Mouse (Mus musculus) limb, embryonic 12.5 days (tissue): Measurements from ENCODE around the gene Neurog1. TPM values are rescaled to one million over a fixed set of nuclear protein-coding genes. Genes with fewer than 3 reads are reported as not detected.

Experiments
- ATAC-seq: fragments of 200-750 bp; cut with Nextera tagmentation; 2 replicates; pipeline ENCODE4 v1.8.0; 2017; ENCODE audit warnings: low read depth, moderate TSS enrichment; ENCODE audit not compliant: insufficient number of reproducible peaks, insufficient read depth, low FRiP score, low TSS enrichment
- H3K27ac ChIP-seq: fragments of 300-500 bp; sonication (generic); 2 replicates; pipeline ENCODE4 v1.5.1; 2016; ENCODE audit warnings: mild to moderate bottlenecking, moderate library complexity
- H3K27me3 ChIP-seq: fragments of 300-500 bp; sonication (generic); 2 replicates; pipeline ENCODE4 v1.6.1; 2016; ENCODE audit warnings: mild to moderate bottlenecking, moderate library complexity
- H3K36me3 ChIP-seq: fragments of 300-500 bp; sonication (generic); 2 replicates; pipeline ENCODE4 v1.6.1; 2016; ENCODE audit warnings: mild to moderate bottlenecking, moderate library complexity
- H3K4me1 ChIP-seq: fragments of 300-500 bp; sonication (generic); replicated peaks from 2 replicates; pipeline ENCODE4 v1.6.1; 2016
- H3K4me2 ChIP-seq: fragments of 300-500 bp; sonication (generic); 2 replicates; pipeline ENCODE4 v1.6.1; 2016; ENCODE audit warnings: mild to moderate bottlenecking, moderate library complexity
- H3K4me3 ChIP-seq: fragments of 300-500 bp; sonication (generic); replicated peaks from 2 replicates; pipeline ENCODE4 v1.5.1; 2016; ENCODE audit warnings: mild to moderate bottlenecking
- H3K9ac ChIP-seq: fragments of 300-500 bp; sonication (generic); replicated peaks from 2 replicates; pipeline ENCODE4 v1.6.1; 2016; ENCODE audit warnings: mild to moderate bottlenecking, moderate library complexity
- H3K9me3 ChIP-seq: fragments of 300-500 bp; sonication (generic); 2 replicates; pipeline ENCODE4 v1.6.1; 2016; ENCODE audit warnings: mild to moderate bottlenecking, moderate library complexity
- WGBS: fragments of 180-500 bp; shearing (Covaris S2); methylation state at CpG from one replicate; pipeline ENCODE4 v1.1.7; 2016; 5-methylcytosine and 5-hydroxymethylcytosine counted together
- polyA plus RNA-seq: library from polyadenylated mRNA; unstranded; fragments of >200 nt; fragmentation: Nextera tagmentation; extraction: Ambion mirVana; gene quantifications from 2 replicates; pipeline ENCODE4 v1.2.1, GENCODE M21; 2016

The Neurog1 gene
- polyA plus RNA-seq, 1 experiment from 2014 or later: not detected

- Histone ChIP-seq H3K4me3 (no peak overlapping the region), H3K9me3 (no peaks in the 10 kb centered on the region), H3K27ac (no peak overlapping the region), H3K36me3 (no peaks in the 10 kb centered on the region), H3K4me2 (no peak overlapping the region), H3K4me1 (no peaks in the 10 kb centered on the region), H3K27me3 (0 out of 2 replicates have a peak, but pooled peaks cover under 1% of the 10 kb centered on the region), H3K9ac (no peak overlapping the region)
- WGBS: 79% methylated on average over 6 of the region's 6 CpGs
- no peak for ATAC-seq
Observed at GRCm38 (mm10) chr13:56280356-56280755, 28.4 kb upstream of the Neurog1 start.

- no peaks in the 10 kb centered on the region for H3K9me3 ChIP-seq
- 11% methylated on average over 8 of the region's 8 CpGs for WGBS
- no peak overlapping the region for H3K4me2 ChIP-seq
- H3K4me1 ChIP-seq: no peaks in the 10 kb centered on the region
- no peaks in the 10 kb centered on the region for H3K36me3 ChIP-seq
- no peak overlapping the region for H3K27ac ChIP-seq
- ATAC-seq: peak; percentile 75; the same call in 1 of the 2 replicates
- 0 out of 2 replicates have a peak, but pooled peaks cover 4% of the 10 kb centered on the region for H3K27me3 ChIP-seq
- H3K9ac ChIP-seq: no peak overlapping the region
- no peak overlapping the region for H3K4me3 ChIP-seq
Observed at GRCm38 (mm10) chr13:56279439-56279838, 27.5 kb upstream of the Neurog1 start.

DNA sequence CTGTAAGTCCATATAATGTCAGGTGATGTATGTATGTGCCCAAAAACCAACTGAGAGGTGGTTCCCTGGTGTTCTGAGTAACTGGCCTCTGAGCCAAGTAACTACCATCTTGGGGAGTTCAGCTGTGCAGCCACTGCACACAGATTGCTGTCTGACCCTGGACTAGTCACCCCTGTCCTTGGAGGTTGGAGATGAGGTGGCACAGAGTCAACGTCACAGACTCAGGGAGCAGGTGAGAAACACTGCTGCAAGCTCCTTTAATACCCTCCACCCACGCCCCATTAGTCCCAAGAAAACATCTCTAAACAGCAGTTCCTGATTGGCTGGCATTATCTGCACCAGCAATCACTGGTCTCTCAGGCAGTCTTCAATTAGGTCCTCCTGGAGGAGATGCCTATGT is 23.2 kb upstream of the Neurog1 start:
- peaks cover 12% of the 10 kb centered on the region for H3K9me3 ChIP-seq
- H3K36me3 ChIP-seq: no peaks in the 10 kb centered on the region
- H3K4me2 ChIP-seq: no peak overlapping the region
- H3K4me1 ChIP-seq: no peaks in the 10 kb centered on the region
- no peak overlapping the region for H3K27ac ChIP-seq
- no peak for ATAC-seq
- no peak overlapping the region for H3K9ac ChIP-seq
- no peak overlapping the region for H3K4me3 ChIP-seq
- H3K27me3 ChIP-seq: peaks cover 4% of the 10 kb centered on the region; the same call in 1 of the 2 replicates
- 50% methylated on average over 2 of the region's 2 CpGs for WGBS

DNA sequence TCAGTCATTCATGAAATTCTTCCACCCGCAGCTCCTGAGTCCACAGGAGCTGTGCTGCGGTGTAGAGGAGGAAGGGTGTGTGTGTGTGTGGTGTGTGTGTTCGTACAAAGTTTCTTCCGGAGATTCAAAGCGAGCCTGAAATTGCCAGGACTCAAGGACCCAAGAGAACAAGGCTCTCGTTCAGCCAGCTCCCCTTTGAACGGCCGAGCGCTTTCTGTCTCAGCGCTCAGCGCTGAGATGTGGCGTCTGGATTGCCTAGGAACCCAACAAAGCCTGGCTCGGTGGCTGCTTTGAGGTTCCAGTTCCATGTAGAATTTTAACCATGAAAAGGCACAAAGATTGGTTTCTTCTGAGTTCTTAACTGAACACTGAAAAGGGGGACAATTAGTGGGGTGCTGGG is 18.2 kb upstream of the Neurog1 start:
- H3K4me1 ChIP-seq: no peaks in the 10 kb centered on the region
- H3K27me3 ChIP-seq: peaks cover 8% of the 10 kb centered on the region
- no peaks in the 10 kb centered on the region for H3K36me3 ChIP-seq
- H3K4me2 ChIP-seq: no peak overlapping the region
- no peak overlapping the region for H3K9ac ChIP-seq
- no peak overlapping the region for H3K27ac ChIP-seq
- H3K4me3 ChIP-seq: no peak overlapping the region
- H3K9me3 ChIP-seq: peaks cover 12% of the 10 kb centered on the region
- ATAC-seq: no peak
- WGBS: 72% methylated on average over 13 of the region's 13 CpGs

GRCm38 (mm10) chr13:56267396-56267795 is 15.4 kb upstream of the Neurog1 start:
- Histone ChIP-seq H3K4me3 (no peak overlapping the region), H3K36me3 (no peaks in the 10 kb centered on the region), H3K4me1 (no peaks in the 10 kb centered on the region), H3K9me3 (peaks cover 17% of the 10 kb centered on the region), H3K27ac (no peak overlapping the region), H3K27me3 (peaks cover 21% of the 10 kb centered on the region), H3K4me2 (no peak overlapping the region), H3K9ac (no peak overlapping the region)
- ATAC-seq: no peak
- 77% methylated on average over 4 of the region's 4 CpGs for WGBS

- Histone ChIP-seq H3K4me2 (no peak overlapping the region), H3K4me1 (no peaks in the 10 kb centered on the region), H3K27ac (no peak overlapping the region), H3K36me3 (no peaks in the 10 kb centered on the region), H3K9me3 (peaks cover 10% of the 10 kb centered on the region; the same call in 1 of the 2 replicates), H3K27me3 (peaks cover 30% of the 10 kb centered on the region), H3K4me3 (no peak overlapping the region), H3K9ac (no peak overlapping the region)
- ATAC-seq: no peak
- 36% methylated on average over 8 of the region's 8 CpGs for WGBS
Observed at GRCm38 (mm10) chr13:56266435-56266834, 14.5 kb upstream of the Neurog1 start.

DNA sequence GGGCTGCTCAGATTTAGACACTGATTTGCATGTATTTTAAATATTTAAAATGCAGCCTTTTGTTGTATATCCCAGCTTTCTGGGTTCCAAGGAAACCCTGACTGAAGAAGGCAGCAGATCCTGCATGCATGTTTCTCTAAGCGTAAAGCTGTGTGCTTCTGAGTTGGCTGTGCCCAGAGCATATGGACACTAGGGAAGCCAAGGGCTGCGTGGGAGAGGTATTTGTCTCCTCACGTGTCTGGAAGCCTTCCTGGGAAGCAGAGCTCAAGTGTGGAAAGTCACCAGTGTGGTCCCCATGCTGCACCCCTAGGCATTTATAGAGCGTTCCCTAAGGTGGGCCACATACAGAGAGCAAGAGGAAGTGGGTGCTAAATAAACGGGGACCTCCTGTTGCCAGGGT is 13.7 kb upstream of the Neurog1 start:
- no peak for ATAC-seq
- Histone ChIP-seq H3K36me3 (no peaks in the 10 kb centered on the region), H3K9me3 (peaks cover 4% of the 10 kb centered on the region; the same call in 1 of the 2 replicates), H3K9ac (no peak overlapping the region), H3K4me3 (no peak overlapping the region), H3K27me3 (peaks cover 38% of the 10 kb centered on the region), H3K4me2 (no peak overlapping the region), H3K4me1 (no peaks in the 10 kb centered on the region), H3K27ac (no peak overlapping the region)
- 68% methylated on average over 5 of the region's 5 CpGs for WGBS

DNA sequence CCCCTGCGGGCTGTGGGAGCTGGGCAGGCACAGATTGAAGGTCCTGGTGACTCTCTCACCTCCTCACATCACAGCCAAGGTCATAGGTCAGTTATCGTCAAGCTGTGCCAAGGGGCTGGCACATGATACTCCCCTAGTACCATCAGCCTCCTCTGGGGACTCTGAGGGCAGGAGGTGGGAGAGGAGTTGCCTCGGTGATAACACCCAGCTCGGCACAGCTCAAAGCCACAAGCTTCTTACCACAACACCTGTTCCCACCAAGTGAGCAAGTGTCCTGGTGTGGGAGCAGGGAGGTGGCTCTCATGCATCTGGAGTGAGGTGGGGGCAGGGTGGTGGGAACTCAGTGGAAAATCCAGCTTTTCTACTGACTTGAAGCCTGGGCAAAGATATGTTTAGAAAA is 10.3 kb upstream of the Neurog1 start:
- no peak for ATAC-seq
- 41% methylated on average over 4 of the region's 4 CpGs for WGBS
- H3K4me1 ChIP-seq: peaks cover 10% of the 10 kb centered on the region

GRCm38 (mm10) chr13:56260344-56260780 is 8.4 kb upstream of the Neurog1 start:
- Histone ChIP-seq H3K4me2 (no peak overlapping the region), H3K9me3 (peaks cover 4% of the 10 kb centered on the region; the same call in 1 of the 2 replicates), H3K36me3 (no peaks in the 10 kb centered on the region), H3K9ac (no peak overlapping the region), H3K4me1 (peaks cover 10% of the 10 kb centered on the region), H3K27ac (no peak overlapping the region), H3K4me3 (no peak overlapping the region), H3K27me3 (peaks cover 82% of the 10 kb centered on the region)
- ATAC-seq: no peak
- WGBS: under 1% methylated on average over 17 of the region's 17 CpGs

More for the DNA sequence above, 10.3 kb upstream of the Neurog1 start:
- Histone ChIP-seq H3K27me3 (peaks cover 67% of the 10 kb centered on the region), H3K36me3 (no peaks in the 10 kb centered on the region), H3K9ac (no peak overlapping the region), H3K4me3 (no peak overlapping the region), H3K4me2 (no peak overlapping the region), H3K27ac (no peak overlapping the region), H3K9me3 (peaks cover 4% of the 10 kb centered on the region; the same call in 1 of the 2 replicates)

GRCm38 (mm10) chr13:56259926-56260250 is 7.9 kb upstream of the Neurog1 start:
- peaks cover 10% of the 10 kb centered on the region for H3K4me1 ChIP-seq
- H3K36me3 ChIP-seq: no peaks in the 10 kb centered on the region
- H3K27me3 ChIP-seq: peaks cover 87% of the 10 kb centered on the region
- H3K4me2 ChIP-seq: no peak overlapping the region
- peaks cover 4% of the 10 kb centered on the region; the same call in 1 of the 2 replicates for H3K9me3 ChIP-seq
- H3K9ac ChIP-seq: no peak overlapping the region
- no peak overlapping the region for H3K27ac ChIP-seq
- ATAC-seq: no peak
- WGBS: 2% methylated on average over 5 of the region's 5 CpGs
- no peak overlapping the region for H3K4me3 ChIP-seq

- no peak overlapping the region for H3K27ac ChIP-seq
Observed at GRCm38 (mm10) chr13:56259021-56259925, 7.3 kb upstream of the Neurog1 start.

More at GRCm38 (mm10) chr13:56259021-56259925, 7.3 kb upstream of the Neurog1 start:
- H3K4me1 ChIP-seq: peaks cover 10% of the 10 kb centered on the region
- H3K9me3 ChIP-seq: no peaks in the 10 kb centered on the region
- no peaks in the 10 kb centered on the region for H3K36me3 ChIP-seq
- peak overlapping the region; percentile 33 for H3K4me3 ChIP-seq
- peak overlapping the region; percentile 53 for H3K4me2 ChIP-seq
- ATAC-seq: no peak
- peaks cover 90% of the 10 kb centered on the region for H3K27me3 ChIP-seq
- H3K9ac ChIP-seq: no peak overlapping the region; the same call in 1 of the 2 replicates
- under 1% methylated on average over 50 of the region's 55 CpGs for WGBS
